Mouse (Mus musculus) bone marrow macrophage, adult 2 months (primary cell): ENCODE measurements at regions not wholly inside any gene's neighbourhood (a gene's known extent, or its start where the extent isn't known, plus 50 kb on each side); places are given as distances from the start of the nearest gene placed in this dataset.

Source experiments
- H3K27ac ChIP-seq: 2 replicates; pipeline ENCODE4 v1.5.1; 2012; ENCODE audit warnings: low read depth, low read length; ENCODE audit not compliant: insufficient read depth
- H3K4me1 ChIP-seq: 2 replicates; pipeline ENCODE4 v1.6.1; 2012; ENCODE audit warnings: low read length; ENCODE audit not compliant: control insufficient read depth, insufficient read depth
- H3K4me3 ChIP-seq: 2 replicates; pipeline ENCODE4 v1.5.1; 2012; ENCODE audit warnings: mild to moderate bottlenecking, low read length, moderate library complexity; ENCODE audit not compliant: insufficient read depth
- CTCF ChIP-seq: IDR thresholded peaks from 2 replicates; pipeline ENCODE4 v1.5.1; 2012; ENCODE audit warnings: low read depth, mild to moderate bottlenecking, low read length, moderate library complexity
- POLR2A ChIP-seq: IDR thresholded peaks from 2 replicates; pipeline ENCODE4 v1.6.1; 2012; ENCODE audit warnings: mild to moderate bottlenecking, low read depth, low read length, borderline replicate concordance

- TF ChIP-seq POLR2A (no peak), CTCF (no peak)
- H3K4me3 ChIP-seq, result no peak overlapping the region
- no peak overlapping the region for H3K27ac ChIP-seq
- H3K4me1 ChIP-seq, result peaks cover 16% of the 10 kb centered on the region
Observed at GRCm38 (mm10) chr6:100378533-100378874, 91.2 kb upstream of the Rybp start.

DNA sequence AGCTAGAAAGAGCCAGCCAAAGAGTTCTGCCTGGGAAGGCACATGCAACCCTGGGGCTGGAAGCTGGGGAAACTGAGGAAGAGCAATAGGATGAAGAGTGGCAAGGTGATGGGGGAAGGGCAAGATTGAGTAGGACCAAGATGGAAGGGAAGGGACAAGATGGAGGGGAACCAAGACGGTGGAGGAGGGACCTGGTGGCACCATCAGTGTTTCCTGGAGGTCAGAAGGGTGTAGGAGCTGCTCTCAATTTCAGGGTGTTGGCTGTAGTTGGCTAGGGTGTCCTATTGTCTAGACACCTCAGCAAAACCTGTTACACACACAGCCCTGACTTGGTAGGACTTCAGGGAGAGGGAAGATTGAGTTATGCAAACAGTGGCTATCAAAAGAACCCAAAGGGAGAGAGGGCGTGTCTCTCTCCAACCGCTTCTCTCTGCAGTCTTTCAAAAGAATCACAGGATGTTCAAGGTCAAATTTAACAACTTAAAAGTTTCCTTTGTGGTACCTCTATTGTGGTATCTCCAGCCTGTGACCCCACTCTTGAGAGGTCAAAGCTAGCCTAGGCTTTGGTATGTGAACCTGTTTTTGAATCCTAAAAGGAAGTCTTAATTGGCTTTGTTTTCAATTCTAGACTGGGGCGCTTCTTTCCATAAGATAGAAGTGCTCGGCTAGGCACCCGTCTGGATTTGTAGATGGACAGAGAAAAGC, 90.7 kb upstream of the Rybp start:
- peaks cover 16% of the 10 kb centered on the region for H3K4me1 ChIP-seq
- no peak overlapping the region for H3K27ac ChIP-seq
- TF ChIP-seq CTCF (no peak), POLR2A (no peak)
- no peak overlapping the region for H3K4me3 ChIP-seq

DNA sequence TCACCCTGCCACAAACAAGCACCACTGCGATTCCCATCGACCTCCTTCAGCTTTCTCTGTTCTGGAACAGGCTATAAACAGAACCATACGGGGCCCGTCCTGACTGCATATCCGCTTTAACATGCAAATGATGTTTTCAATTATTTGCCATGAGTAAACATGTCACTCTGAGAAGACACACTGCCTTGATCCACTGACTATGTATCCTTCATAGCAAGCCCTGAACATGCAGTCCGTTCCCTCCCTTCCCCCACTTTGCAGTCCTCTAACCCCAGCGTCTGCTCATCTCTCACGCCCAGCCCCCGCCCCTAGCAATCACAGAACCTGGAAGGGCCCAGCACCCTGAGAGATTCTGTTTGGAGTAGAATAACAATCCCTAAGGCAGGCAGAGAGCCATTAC, 89.4 kb upstream of the Rybp start:
- no peak overlapping the region for H3K4me3 ChIP-seq
- peaks cover 14% of the 10 kb centered on the region for H3K4me1 ChIP-seq
- no peak for TF ChIP-seq POLR2A
- TF ChIP-seq CTCF, result no peak
- no peak overlapping the region for H3K27ac ChIP-seq

DNA sequence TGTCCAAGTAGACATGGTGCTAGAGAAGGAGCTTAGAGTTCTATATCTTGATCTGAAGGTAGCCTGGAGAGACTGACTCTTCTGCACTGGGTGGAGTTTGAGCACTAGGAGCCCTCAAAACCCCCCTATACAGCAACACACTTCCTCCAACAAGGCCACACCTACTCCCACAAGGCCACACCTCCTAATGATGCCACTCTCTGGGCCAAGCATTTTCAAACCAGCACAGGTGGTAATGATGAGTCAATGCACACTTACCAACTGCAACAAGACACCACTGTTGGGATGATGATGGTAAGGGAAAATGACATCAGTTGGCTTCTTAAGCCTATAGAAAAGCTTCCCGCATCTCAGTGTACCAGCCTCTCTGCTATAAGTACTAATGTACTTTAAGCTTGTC, 83.5 kb upstream of the Rybp start:
- TF ChIP-seq POLR2A (no peak), CTCF (no peak)
- Histone ChIP-seq H3K27ac (no peak overlapping the region), H3K4me3 (no peak overlapping the region), H3K4me1 (peaks cover 9% of the 10 kb centered on the region)

GRCm38 (mm10) chr6:100370358-100370757, 83.1 kb upstream of the Rybp start:
- no peak for TF ChIP-seq POLR2A
- no peak for TF ChIP-seq CTCF
- Histone ChIP-seq H3K4me1 (peaks cover 11% of the 10 kb centered on the region), H3K27ac (no peak overlapping the region), H3K4me3 (no peak overlapping the region)

DNA sequence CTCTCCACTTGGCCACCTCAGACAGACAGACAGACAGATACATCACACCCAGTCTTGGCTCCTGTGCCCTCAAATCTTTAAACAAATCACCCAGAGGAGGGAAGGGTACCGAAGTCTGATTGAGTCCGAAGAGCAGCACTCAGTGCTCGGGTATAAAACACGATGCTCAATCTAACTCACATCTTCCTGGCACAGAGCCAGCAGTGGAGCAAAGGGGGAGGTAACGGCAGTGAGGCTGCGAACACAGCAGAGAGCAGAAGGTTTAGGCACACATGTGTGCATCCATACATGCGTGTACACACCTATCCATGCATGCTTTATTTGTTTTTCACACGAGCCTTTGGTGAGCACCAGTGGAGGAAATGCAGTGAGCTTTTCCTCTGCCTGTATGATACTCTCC, 78.9 kb upstream of the Rybp start:
- Histone ChIP-seq H3K27ac (no peak overlapping the region), H3K4me1 (peaks cover 11% of the 10 kb centered on the region), H3K4me3 (no peak overlapping the region)
- no peak for TF ChIP-seq CTCF

- TF ChIP-seq CTCF, result no peak
- no peak for TF ChIP-seq POLR2A
- no peak overlapping the region for H3K4me3 ChIP-seq
Observed at GRCm38 (mm10) chr6:100365791-100366190, 78.5 kb upstream of the Rybp start.

DNA sequence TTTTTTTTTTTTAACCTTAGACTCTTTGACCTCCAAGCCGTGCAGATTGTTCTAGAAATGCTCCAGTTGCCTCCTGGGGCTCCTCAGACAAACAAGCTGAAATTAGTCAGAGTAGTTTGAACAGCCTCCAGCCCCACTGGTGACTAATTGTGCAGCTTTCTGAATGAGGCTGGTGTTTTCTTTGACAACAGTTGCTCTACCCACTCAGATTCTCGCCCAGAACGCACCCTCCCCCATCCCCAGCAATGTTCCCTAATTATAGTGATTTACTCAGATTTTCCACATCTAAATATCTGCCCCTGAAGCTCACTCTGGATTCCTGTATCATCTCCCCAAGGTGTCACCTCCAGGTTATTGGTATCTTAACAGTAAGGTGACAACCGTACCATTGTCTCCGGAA, 76.4 kb upstream of the Rybp start:
- no peak overlapping the region for H3K27ac ChIP-seq
- 0 out of 2 replicates have a peak, but pooled peaks cover 3% of the 10 kb centered on the region for H3K4me1 ChIP-seq
- no peak for TF ChIP-seq CTCF
- no peak for TF ChIP-seq POLR2A
- no peak overlapping the region for H3K4me3 ChIP-seq

More at GRCm38 (mm10) chr6:100365791-100366190, 78.5 kb upstream of the Rybp start:
- H3K27ac ChIP-seq, result no peak overlapping the region
- H3K4me1 ChIP-seq, result peaks cover 10% of the 10 kb centered on the region

- Histone ChIP-seq H3K4me3 (no peak overlapping the region), H3K4me1 (peaks cover 15% of the 10 kb centered on the region), H3K27ac (peak overlapping the region; percentile 36; the same call in 1 of the 2 replicates)
- no peak for TF ChIP-seq POLR2A
Observed at GRCm38 (mm10) chr6:100356617-100357399, 69.5 kb upstream of the Rybp start.

GRCm38 (mm10) chr6:100355858-100356257, 68.6 kb upstream of the Rybp start:
- TF ChIP-seq POLR2A, result no peak
- TF ChIP-seq CTCF, result no peak
- H3K4me1 ChIP-seq, result peaks cover 15% of the 10 kb centered on the region
- H3K4me3 ChIP-seq, result no peak overlapping the region
- H3K27ac ChIP-seq, result no peak overlapping the region
